Mouse (Mus musculus) forebrain, embryonic 16.5 days (tissue): ENCODE results near the gene Abraxas1. TPM values are rescaled to one million over a fixed set of nuclear protein-coding genes. Genes with fewer than 3 reads are reported as not detected.

ENCODE experiments used
- ATAC-seq: fragments of 200-750 bp; cut with Nextera tagmentation; 2 replicates; pipeline ENCODE4 v1.8.0; 2017; ENCODE audit warnings: mild to moderate bottlenecking, moderate library complexity
- H3K27ac ChIP-seq: fragments of 300-500 bp; sonication (generic); 2 replicates; pipeline ENCODE4 v1.5.1; 2014; ENCODE audit warnings: low read length, control low read depth
- H3K27me3 ChIP-seq: fragments of 300-500 bp; sonication (generic); replicated peaks from 2 replicates; pipeline ENCODE4 v1.6.1; 2014; ENCODE audit warnings: low read length; ENCODE audit not compliant: control insufficient read depth, insufficient read depth
- H3K36me3 ChIP-seq: fragments of 300-500 bp; sonication (generic); 2 replicates; pipeline ENCODE4 v1.6.1; 2014; ENCODE audit not compliant: control insufficient read depth, insufficient read depth
- H3K4me1 ChIP-seq: fragments of 300-500 bp; sonication (generic); replicated peaks from 2 replicates; pipeline ENCODE4 v1.6.1; 2014; ENCODE audit warnings: low read length; ENCODE audit not compliant: control insufficient read depth, insufficient read depth
- H3K4me2 ChIP-seq: fragments of 300-500 bp; sonication (generic); 2 replicates; pipeline ENCODE4 v1.6.1; 2014; ENCODE audit warnings: mild to moderate bottlenecking, low read length, control low read depth
- H3K4me3 ChIP-seq: fragments of 300-500 bp; sonication (generic); replicated peaks from 2 replicates; pipeline ENCODE4 v1.5.1; 2014; ENCODE audit warnings: mild to moderate bottlenecking, low read length, control low read depth
- H3K9ac ChIP-seq: fragments of 300-500 bp; sonication (generic); replicated peaks from 2 replicates; pipeline ENCODE4 v1.6.1; 2014; ENCODE audit warnings: low read depth, low read length, control low read depth
- H3K9me3 ChIP-seq: fragments of 300-500 bp; sonication (generic); 2 replicates; pipeline ENCODE4 v1.6.1; 2016; ENCODE audit warnings: low read length; ENCODE audit not compliant: control insufficient read depth
- WGBS: fragments of 180-500 bp; shearing (Covaris S2); extraction: QIAGEN DNeasy Blood & Tissue Kit; methylation state at CpG from one replicate; pipeline ENCODE4 v1.1.7; 2014; 5-methylcytosine and 5-hydroxymethylcytosine counted together
- polyA plus RNA-seq: library from polyadenylated mRNA; unstranded; fragments of >200 nt; fragmentation: Nextera tagmentation; extraction: Ambion mirVana; gene quantifications from 2 replicates; pipeline ENCODE4 v1.2.1, GENCODE M21; 2015

Abraxas1 gene
- polyA plus RNA-seq, 1 experiment from 2014 or later = 14.7 TPM

DNA sequence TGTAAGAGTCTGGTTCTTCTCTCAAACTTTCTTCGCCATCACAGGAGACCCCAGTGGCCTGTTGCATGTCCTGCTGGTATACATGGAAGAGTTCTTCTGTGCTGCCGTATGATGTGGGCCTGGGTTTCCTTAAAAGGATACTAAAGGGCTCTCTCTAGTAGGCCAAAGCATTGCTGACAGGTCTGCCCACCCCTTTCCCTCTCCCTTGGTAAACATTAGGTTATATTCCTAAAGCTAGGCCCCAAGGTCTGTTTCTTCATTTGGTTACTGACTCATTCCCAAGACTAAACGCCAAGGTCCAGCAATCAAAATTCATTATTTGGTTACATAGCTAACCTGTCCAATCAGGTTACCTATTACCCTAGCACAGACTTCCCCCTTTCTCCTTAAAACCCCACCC lies 11.9 kb upstream of the Abraxas1 start:
- no peaks in the 10 kb centered on the region for H3K9me3 ChIP-seq
- H3K9ac ChIP-seq = no peak overlapping the region
- H3K4me3 ChIP-seq = no peak overlapping the region
- ATAC-seq = no peak
- no peak overlapping the region for H3K27ac ChIP-seq
- no peaks in the 10 kb centered on the region for H3K4me1 ChIP-seq
- no peaks in the 10 kb centered on the region for H3K27me3 ChIP-seq
- no peaks in the 10 kb centered on the region for H3K36me3 ChIP-seq
- WGBS = 86% methylated on average over 3 of the region's 3 CpGs
- no peak overlapping the region for H3K4me2 ChIP-seq

DNA sequence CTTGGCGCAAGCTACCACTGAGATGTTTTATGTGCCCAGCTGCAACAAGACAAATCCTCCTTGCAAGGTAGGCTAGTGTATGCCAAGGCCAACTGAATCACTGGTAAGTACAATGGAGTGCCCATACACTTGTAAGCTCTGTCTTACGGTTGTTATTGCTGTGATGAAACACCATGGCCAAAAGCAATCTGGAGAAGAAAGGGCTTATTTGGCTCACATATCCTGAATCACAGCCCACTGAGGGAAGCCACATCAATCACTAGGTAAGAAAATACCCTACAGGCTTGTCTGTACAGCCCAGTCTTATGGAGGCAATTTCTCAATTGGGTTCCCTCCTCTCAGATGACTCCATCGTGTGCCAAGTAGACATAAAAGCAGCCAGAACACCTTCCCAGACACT lies 7.9 kb upstream of the Abraxas1 start:
- no peaks in the 10 kb centered on the region for H3K36me3 ChIP-seq
- no peaks in the 10 kb centered on the region for H3K27me3 ChIP-seq
- no peak overlapping the region for H3K4me2 ChIP-seq
- no peak overlapping the region for H3K9ac ChIP-seq
- no peaks in the 10 kb centered on the region for H3K4me1 ChIP-seq
- no peak overlapping the region for H3K27ac ChIP-seq
- H3K4me3 ChIP-seq = no peak overlapping the region
- 88% methylated on average over 3 of the region's 3 CpGs for WGBS
- H3K9me3 ChIP-seq = no peaks in the 10 kb centered on the region
- no peak for ATAC-seq

DNA sequence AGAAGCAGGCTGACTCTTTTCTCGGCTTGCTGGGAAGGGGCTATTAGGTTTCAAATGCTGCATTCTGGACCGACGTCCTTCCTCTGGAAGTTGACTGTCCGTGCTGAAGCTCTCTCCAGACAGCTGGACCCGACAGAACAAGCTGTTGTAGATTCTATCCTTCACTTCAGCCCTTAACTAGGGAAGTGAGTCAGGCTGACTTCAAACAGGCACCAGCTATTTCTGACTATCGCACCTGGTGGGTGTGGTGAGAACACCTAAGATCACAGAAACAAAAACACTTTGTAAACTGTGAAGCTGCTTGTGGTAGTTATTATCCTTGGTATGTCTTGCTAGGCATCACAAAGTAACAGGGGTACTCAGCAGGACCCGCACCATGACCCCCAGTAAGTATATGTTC lies 5.8 kb upstream of the Abraxas1 start:
- no peak overlapping the region for H3K27ac ChIP-seq
- no peak for ATAC-seq
- H3K9me3 ChIP-seq = no peaks in the 10 kb centered on the region
- H3K4me3 ChIP-seq = no peak overlapping the region
- no peaks in the 10 kb centered on the region for H3K36me3 ChIP-seq
- H3K4me1 ChIP-seq = no peaks in the 10 kb centered on the region
- 80% methylated on average over 7 of the region's 7 CpGs for WGBS
- no peak overlapping the region for H3K9ac ChIP-seq
- H3K4me2 ChIP-seq = no peak overlapping the region
- no peaks in the 10 kb centered on the region for H3K27me3 ChIP-seq

DNA sequence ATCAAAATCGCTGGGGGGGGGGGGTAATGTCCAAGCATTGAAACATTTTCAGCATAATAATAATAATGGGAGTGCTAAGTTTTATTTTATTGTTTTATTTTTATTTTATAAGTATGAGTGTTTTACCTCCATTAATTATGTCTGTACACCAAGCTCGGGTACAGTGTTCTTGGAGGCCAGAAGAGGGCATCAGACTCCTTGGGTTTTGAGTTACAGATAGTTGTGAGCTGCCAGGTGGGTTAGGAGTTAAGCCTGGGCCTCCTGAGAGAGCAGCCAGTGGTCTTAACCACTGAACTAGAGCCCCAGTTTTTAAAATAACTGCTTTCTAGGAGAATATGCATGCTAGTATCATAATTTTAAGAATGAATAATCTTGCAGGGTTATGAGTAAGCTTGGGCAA lies 5.2 kb upstream of the Abraxas1 start:
- no peak overlapping the region for H3K9ac ChIP-seq
- no peak overlapping the region for H3K27ac ChIP-seq
- H3K36me3 ChIP-seq = no peaks in the 10 kb centered on the region
- H3K4me1 ChIP-seq = no peaks in the 10 kb centered on the region
- no peaks in the 10 kb centered on the region for H3K27me3 ChIP-seq
- H3K4me2 ChIP-seq = no peak overlapping the region
- H3K4me3 ChIP-seq = no peak overlapping the region
- no peaks in the 10 kb centered on the region for H3K9me3 ChIP-seq
- no peak for ATAC-seq
- WGBS = 19% methylated on average over 2 of the region's 2 CpGs

DNA sequence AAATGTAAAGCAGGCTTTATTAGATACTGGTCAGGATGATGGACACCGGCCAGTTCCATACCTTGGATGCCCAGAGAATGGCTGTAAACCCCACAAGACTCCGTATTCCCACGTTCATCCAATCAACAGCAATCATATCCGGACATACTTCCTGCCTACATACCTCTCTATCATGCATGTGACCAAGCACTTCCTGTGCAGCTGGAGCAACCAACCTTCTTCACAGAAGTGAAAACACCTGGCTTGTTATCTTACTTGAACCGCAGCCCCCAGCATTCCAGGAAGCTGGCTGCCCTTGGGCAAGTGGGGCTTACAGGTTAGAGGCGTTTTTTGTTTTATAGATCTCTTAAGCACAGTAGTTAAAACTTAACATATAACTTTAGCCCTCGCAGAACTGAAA lies 2.1 kb upstream of the Abraxas1 start:
- Histone ChIP-seq H3K4me1 (peaks cover 3% of the 10 kb centered on the region; the same call in 1 of the 2 replicates), H3K9ac (no peak overlapping the region), H3K4me3 (no peak overlapping the region), H3K9me3 (no peaks in the 10 kb centered on the region), H3K4me2 (no peak overlapping the region), H3K27ac (no peak overlapping the region), H3K27me3 (no peaks in the 10 kb centered on the region), H3K36me3 (no peaks in the 10 kb centered on the region)
- 87% methylated on average over 7 of the region's 7 CpGs for WGBS
- ATAC-seq = no peak

DNA sequence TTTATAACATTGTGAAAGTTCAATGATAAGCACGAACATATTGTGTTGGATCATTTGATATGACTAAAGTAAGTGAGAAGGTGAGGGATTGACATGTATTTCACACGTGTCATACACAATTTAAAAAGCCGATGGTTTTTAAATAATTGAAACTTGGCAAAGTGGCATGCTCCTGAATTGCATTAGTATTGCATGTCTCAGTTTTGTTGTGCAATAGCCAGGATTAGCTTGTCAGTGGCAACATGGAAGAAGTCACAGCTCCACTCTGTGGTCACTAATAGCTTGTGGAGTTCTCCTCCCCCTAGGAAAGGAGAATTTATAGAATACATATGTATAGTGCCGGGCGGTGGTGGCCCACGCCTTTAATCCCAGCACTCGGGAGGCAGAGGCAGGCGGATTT lies 610 bp upstream of the Abraxas1 start:
- 80% methylated on average over 8 of the region's 8 CpGs for WGBS
- Histone ChIP-seq H3K4me3 (no peak overlapping the region), H3K9ac (no peak overlapping the region), H3K27ac (no peak overlapping the region), H3K36me3 (no peaks in the 10 kb centered on the region), H3K9me3 (no peaks in the 10 kb centered on the region), H3K27me3 (no peaks in the 10 kb centered on the region), H3K4me1 (peaks cover 3% of the 10 kb centered on the region; the same call in 1 of the 2 replicates), H3K4me2 (peak overlapping the region; percentile 96)
- ATAC-seq = no peak

DNA sequence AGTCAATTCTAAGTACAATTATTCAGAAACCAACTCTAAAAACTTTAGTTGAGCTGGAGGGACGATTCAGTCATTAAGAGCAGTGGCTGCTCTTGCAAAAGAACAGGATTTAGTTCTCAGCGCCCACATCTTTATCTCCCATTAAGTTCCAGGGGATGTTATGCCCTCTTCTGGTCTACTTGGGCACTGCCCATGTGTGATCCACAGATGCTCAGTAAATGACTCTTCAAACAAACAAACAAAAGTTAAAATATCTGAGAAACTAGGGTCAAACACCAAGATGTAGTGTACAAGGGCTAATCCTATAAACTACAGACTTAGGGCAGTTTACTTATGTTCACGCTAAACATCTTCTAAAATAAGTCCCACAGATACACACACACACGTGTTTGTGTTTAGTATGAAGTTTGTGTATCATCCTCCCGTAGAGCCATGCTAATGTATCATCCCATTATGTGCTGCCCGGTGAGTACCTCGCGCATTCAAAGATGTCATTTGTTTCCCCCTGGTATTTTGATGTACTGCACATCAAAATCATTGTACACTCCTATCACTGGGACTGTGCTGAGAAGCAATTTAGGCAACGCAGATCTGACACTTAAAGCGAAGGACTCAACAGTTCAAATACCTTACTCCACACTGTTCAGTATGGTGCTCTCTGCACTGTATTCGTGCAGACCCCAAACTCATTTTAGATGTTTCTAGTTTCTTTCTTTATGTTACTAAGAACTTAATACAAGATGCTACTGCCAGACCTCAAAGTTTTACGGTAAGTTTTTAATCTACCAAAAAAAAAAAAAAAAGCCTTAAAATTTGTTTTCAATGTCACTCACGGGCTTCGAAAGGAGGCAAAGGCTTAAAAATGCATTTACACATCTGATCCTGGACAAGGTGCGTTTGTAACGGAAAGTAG lies 941 bp downstream of the Abraxas1 start:
- H3K4me2 ChIP-seq = peak overlapping the region; percentile 96
- H3K27ac ChIP-seq = no peak overlapping the region; the same call in 1 of the 2 replicates
- H3K9ac ChIP-seq = peak overlapping the region; percentile 93
- ATAC-seq = no peak
- 27% methylated on average over 16 of the region's 16 CpGs for WGBS
- 0 out of 2 replicates have a peak, but pooled peaks cover under 1% of the 10 kb centered on the region for H3K36me3 ChIP-seq
- H3K9me3 ChIP-seq = no peaks in the 10 kb centered on the region
- peak overlapping the region; percentile 87 for H3K4me3 ChIP-seq
- no peaks in the 10 kb centered on the region for H3K27me3 ChIP-seq
- H3K4me1 ChIP-seq = peaks cover 3% of the 10 kb centered on the region; the same call in 1 of the 2 replicates

DNA sequence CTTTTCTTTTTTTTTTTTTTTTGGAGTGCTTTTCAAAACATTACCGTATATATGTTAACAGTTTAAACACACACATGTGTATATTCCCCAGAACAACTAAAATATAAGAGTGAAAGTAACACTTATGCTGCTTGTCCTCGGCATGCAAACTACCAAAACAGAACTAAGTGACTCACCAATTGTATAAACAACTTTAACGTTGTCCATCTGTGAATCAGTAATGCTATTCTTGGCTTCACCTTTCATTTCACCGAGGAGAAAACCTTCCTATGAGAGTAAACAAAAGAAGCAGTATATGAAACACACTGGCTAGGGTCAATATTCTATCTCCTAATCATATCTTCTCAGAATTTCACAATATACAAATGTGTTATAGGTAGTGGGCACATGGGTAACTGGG lies 2.4 kb downstream of the Abraxas1 start:
- Histone ChIP-seq H3K36me3 (0 out of 2 replicates have a peak, but pooled peaks cover 3% of the 10 kb centered on the region), H3K4me1 (peaks cover 3% of the 10 kb centered on the region; the same call in 1 of the 2 replicates), H3K9me3 (no peaks in the 10 kb centered on the region), H3K4me3 (no peak overlapping the region), H3K4me2 (no peak overlapping the region), H3K27ac (no peak overlapping the region), H3K27me3 (no peaks in the 10 kb centered on the region), H3K9ac (no peak overlapping the region)
- WGBS = 89% methylated on average over 4 of the region's 4 CpGs
- ATAC-seq = no peak

DNA sequence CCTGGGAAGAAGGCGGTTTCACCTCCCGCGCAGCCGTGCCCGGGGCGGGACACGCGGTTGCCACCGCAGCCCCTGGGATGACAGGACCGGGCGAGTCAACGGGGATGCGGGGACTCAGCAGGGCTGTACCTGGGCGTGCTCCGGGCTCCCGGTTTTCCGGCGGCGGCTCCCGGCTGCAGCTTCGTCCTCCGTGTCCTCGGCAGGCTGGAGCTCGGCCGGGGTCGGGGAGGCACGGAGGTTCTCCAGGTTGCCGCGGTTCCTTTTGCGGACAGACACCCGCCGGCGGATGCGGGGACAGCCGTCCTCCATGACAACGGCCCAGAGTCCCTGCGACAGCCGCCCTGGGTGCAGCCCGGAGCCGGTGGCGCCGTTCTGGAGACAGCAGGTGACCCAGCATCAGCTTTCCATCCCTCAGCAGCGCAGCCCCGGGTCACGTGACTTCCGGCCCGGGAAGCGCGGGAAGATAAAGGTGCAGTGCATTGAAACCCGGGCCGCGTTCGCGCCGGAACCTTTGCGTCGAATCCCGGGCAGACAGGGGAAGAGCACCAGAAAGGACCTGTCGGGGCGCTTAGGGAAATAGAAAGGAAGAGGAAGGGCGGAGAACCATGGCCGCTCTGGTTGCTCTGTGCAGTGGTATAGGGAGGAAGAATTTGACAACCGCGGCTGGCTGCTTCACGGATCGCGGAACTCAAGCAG lies 22.5 kb downstream of the Abraxas1 start, which contains the start of the genes Helq and Mrps18c:
Gene Helq, minus strand, starts transcription at position 434 of the 696 bp plus-strand sequence.
Gene Mrps18c, plus strand, starts transcription at position 463 of the 696 bp plus-strand sequence.
- H3K9ac ChIP-seq = peak within 1 kb of the TSS; percentile 91
- no peaks in the 10 kb centered on the region for H3K9me3 ChIP-seq
- peak; percentile 98 for ATAC-seq
- peak within 1 kb of the TSS; percentile 56 for H3K27ac ChIP-seq
- under 1% methylated on average over 59 of the region's 67 CpGs for WGBS
- peak within 1 kb of the TSS; percentile 92 for H3K4me3 ChIP-seq
- H3K36me3 ChIP-seq = peaks cover 9% of the 10 kb centered on the region
- peak within 1 kb of the TSS; percentile 89 for H3K4me2 ChIP-seq
- H3K4me1 ChIP-seq = peaks cover 12% of the 10 kb centered on the region
- H3K27me3 ChIP-seq = no peaks in the 10 kb centered on the region
